Mouse (Mus musculus) gastrocnemius, postnatal 10 days (tissue): ENCODE results near the gene Med20. TPM values are rescaled to one million over a fixed set of nuclear protein-coding genes. Genes with fewer than 3 reads are reported as not detected.
"Not testable (repeated sequence)": the region's sequence is repeated elsewhere in the genome, so short reads cannot be mapped to it uniquely, and the experiment has no call there.

Experiments
- DNase-seq: peaks from one replicate; pipeline ENCODE4 v3.0.0; 2021; ENCODE audit warnings: mixed read lengths
- total RNA-seq, 2 experiments: library from RNA; stranded (reverse); gene quantifications; 2 replicates each; pipeline ENCODE4 v1.2.3; 2021

Med20 gene
- total RNA-seq, 2 experiments from 2014 or later, result 14.7 to 15.5 TPM

- DNase-seq, result no peak
Measured at GRCm38 (mm10) chr17:47596839-47597164, 14.6 kb upstream of the Med20 start.

GRCm38 (mm10) chr17:47597261-47597660, 14.1 kb upstream of the Med20 start:
- no peak for DNase-seq

- no peak for DNase-seq
Measured at GRCm38 (mm10) chr17:47597838-47598579, 13.4 kb upstream of the Med20 start.

GRCm38 (mm10) chr17:47598580-47599304, 12.6 kb upstream of the Med20 start:
- DNase-seq, result not testable (repeated sequence)

- DNase-seq, result no peak
Measured at GRCm38 (mm10) chr17:47599511-47600297, 11.7 kb upstream of the Med20 start.

- no peak for DNase-seq
Measured at GRCm38 (mm10) chr17:47600601-47601388, 10.6 kb upstream of the Med20 start.

GRCm38 (mm10) chr17:47601389-47601755, 10.0 kb upstream of the Med20 start:
- no peak for DNase-seq

GRCm38 (mm10) chr17:47602289-47602688, 9.1 kb upstream of the Med20 start:
- DNase-seq, result no peak

- no peak for DNase-seq
Measured at GRCm38 (mm10) chr17:47606220-47606619, 5.2 kb upstream of the Med20 start.

- DNase-seq, result no peak
Measured at GRCm38 (mm10) chr17:47609182-47609581, 2.2 kb upstream of the Med20 start.

- no peak for DNase-seq
Measured at GRCm38 (mm10) chr17:47611661-47611982, 240 bp downstream of the Med20 start.

- DNase-seq, result peak; percentile 40
Measured at GRCm38 (mm10) chr17:47614018-47614417, 2.6 kb downstream of the Med20 start.

GRCm38 (mm10) chr17:47616119-47616518, 4.7 kb downstream of the Med20 start:
- no peak for DNase-seq

- no peak for DNase-seq
Measured at GRCm38 (mm10) chr17:47616652-47617051, 5.3 kb downstream of the Med20 start.

- DNase-seq, result no peak
Measured at GRCm38 (mm10) chr17:47617605-47618307, 6.4 kb downstream of the Med20 start.

- DNase-seq, result no peak
Measured at GRCm38 (mm10) chr17:47618556-47619311, 7.4 kb downstream of the Med20 start.

- DNase-seq, result no peak
Measured at GRCm38 (mm10) chr17:47622912-47623554, 11.7 kb downstream of the Med20 start.

GRCm38 (mm10) chr17:47624572-47624971, 13.2 kb downstream of the Med20 start:
- not testable (repeated sequence) for DNase-seq

GRCm38 (mm10) chr17:47625088-47625487, 13.7 kb downstream of the Med20 start:
- no peak for DNase-seq

GRCm38 (mm10) chr17:47626031-47626430, 14.6 kb downstream of the Med20 start:
- no peak for DNase-seq
